Mouse (Mus musculus) ES-Bruce4 (cell line): ENCODE results near the gene Sephs2.

ENCODE experiments used
- CTCF ChIP-seq: IDR thresholded peaks from one replicate; pipeline ENCODE4 v1.8.1; 2011; ENCODE audit warnings: low read depth, low read length
- EP300 ChIP-seq: IDR thresholded peaks from 2 replicates; pipeline ENCODE4 v1.6.1; 2011; ENCODE audit warnings: low read depth, low read length; ENCODE audit not compliant: insufficient read depth
- POLR2A ChIP-seq: IDR thresholded peaks from one replicate; pipeline ENCODE4 v1.8.1; 2011; ENCODE audit warnings: low read length; ENCODE audit not compliant: insufficient read depth

- TF ChIP-seq POLR2A (no peak), CTCF (no peak), EP300 (no peak)
Measured at GRCm38 (mm10) chr7:127273118-127273923, 534 bp downstream of the Sephs2 start.
